Mouse (Mus musculus) CD4-positive, CD25-positive, alpha-beta regulatory T cell, adult 9 weeks (primary cell): ENCODE results near the gene Olfr339. TPM values are rescaled to one million over a fixed set of nuclear protein-coding genes. Genes with fewer than 3 reads are reported as not detected.

ENCODE experiments used
- polyA plus RNA-seq: library from polyadenylated mRNA; unstranded; fragments of 100-300 nt; shearing (Covaris generic); gene quantifications from one replicate; pipeline ENCODE4 v1.2.1, GENCODE M21; 2017

Olfr339 gene
- not detected for polyA plus RNA-seq

DNA sequence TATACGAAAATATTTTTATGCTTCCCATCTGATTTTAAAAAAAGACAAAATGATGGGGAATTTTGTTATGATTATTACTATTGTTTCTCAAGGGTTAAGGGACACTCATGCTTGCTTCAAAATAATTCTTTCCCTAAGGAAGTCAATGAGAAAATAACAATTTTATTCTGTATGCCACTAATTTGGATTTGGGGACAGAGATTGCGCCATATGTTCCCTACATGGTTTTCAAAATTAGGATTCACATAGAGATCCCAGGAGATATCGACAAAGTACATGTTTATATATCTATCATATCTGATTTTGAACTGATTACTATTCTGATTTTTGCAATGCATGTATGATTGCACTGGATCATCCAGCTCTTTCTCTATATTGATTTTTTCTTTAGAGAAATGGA lies at the start of gene Olfr339:
TSS of gene Olfr339 (plus strand) at position 301 of the 400 bp plus-strand sequence.

DNA sequence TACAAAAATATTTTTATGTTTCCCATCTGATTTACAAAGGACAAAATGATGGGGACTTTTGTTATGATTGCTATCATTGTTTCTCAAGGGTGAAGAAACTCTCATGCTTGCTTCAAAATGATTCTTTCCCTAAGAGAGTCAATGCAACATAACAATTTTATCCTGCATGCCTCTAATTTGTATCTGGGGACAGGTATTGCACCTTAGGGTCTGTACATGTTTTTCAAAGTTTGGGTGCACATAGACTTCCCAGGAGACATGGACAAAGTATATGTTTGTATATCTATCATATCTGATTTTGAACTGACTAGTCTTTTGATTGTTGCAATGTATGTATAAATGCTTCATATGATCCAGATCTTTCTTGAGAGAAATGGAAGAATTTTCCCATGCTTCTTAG lies 45.5 kb upstream of the Olfr339 start, which contains the start of gene Olfr338:
TSS of gene Olfr338 (plus strand) at position 301 of the 400 bp plus-strand sequence.

DNA sequence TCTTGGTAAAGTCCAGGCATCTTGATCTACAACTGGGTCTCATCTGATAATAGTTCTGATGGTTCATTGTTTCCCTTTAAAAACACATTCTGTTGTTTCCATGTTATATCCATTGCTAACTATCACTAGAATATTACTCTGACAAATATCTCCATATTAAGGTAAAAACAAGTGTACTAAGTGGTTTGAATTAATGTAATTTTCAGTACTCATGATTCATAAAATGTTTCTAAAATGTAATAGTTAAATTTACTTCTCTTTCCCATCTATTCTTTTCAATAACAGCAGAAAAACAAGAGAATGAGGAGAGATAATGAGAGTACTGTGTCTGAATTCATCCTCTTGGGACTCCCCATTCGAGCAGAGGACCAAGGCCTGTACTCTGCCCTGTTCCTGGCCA lies 33.5 kb downstream of the Olfr339 start, which contains the start of gene Olfr340:
TSS of gene Olfr340 (plus strand) at position 301 of the 400 bp plus-strand sequence.

Other genes starting within 250 kb of the Olfr339 start
- gene Ptgs1, start 188.5 kb upstream of the Olfr339 start, polyA plus RNA-seq, result 1.0 TPM
- gene Olfr338, start 45.4 kb upstream of the Olfr339 start, polyA plus RNA-seq, result 0.15 TPM
- gene Olfr340, start 33.6 kb downstream of the Olfr339 start, polyA plus RNA-seq, result not detected
- 0.05 TPM for gene Olfr341, start 63.5 kb downstream of the Olfr339 start, polyA plus RNA-seq
- gene Olfr342, start 106.1 kb downstream of the Olfr339 start, polyA plus RNA-seq, result not detected
- gene Olfr344, start 147.7 kb downstream of the Olfr339 start, polyA plus RNA-seq, result not detected
- not detected for gene Olfr345, start 221.1 kb downstream of the Olfr339 start, polyA plus RNA-seq